Mouse (Mus musculus) lung, postnatal 0 days (tissue): ENCODE data around the gene Scamp3.

ENCODE experiments used
- CTCF ChIP-seq: IDR thresholded peaks from 2 replicates; pipeline ENCODE4 v1.5.1; 2016; ENCODE audit warnings: antibody characterized with exemption, mild to moderate bottlenecking
- EP300 ChIP-seq: IDR thresholded peaks from 2 replicates; pipeline ENCODE4 v1.6.1; 2016; ENCODE audit warnings: antibody characterized with exemption, mild to moderate bottlenecking, control low read depth

DNA sequence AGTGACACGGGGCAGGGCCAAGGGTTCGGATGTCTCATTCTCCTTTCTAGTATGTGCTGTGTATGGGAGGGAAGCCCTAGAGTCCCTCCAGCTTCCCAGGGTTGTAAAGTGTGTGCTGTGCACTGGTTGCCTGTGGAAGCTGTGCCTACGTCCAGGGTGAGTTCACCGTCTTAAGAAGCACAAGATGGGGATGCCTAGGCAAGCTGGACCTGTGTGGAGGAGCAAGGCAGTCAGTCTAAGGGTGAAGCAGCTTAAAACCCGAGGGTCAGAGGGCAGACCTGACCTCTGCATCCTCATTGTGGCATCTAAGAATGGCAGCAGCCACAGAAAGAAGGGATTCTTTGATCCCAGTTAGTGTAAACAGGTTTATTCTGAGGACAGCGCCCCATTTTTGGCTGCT, 31.5 kb downstream of the Scamp3 start:
- TF ChIP-seq EP300 (no peak), CTCF (no peak)
